Mouse (Mus musculus) erythroblast, embryonic 14.5 days (primary cell): ENCODE data around the gene Tfrc.

Experiments used
- GATA1 ChIP-seq: IDR thresholded peaks from 2 replicates; pipeline ENCODE4 v1.6.1; 2012; ENCODE audit warnings: low read length, inconsistent platforms, mixed read lengths
- TAL1 ChIP-seq: IDR thresholded peaks from 3 replicates; pipeline ENCODE4 v1.6.1; 2012; ENCODE audit warnings: low read length, inconsistent platforms, mixed read lengths

- no peak for TF ChIP-seq GATA1
- no peak for TF ChIP-seq TAL1
These were observed 49.0 kb downstream of the Tfrc start for GRCm38 (mm10) chr16:32657498-32658250.
